13 mouse cellular contexts compared by ENCODE assay signal in the genomic region with DNA sequence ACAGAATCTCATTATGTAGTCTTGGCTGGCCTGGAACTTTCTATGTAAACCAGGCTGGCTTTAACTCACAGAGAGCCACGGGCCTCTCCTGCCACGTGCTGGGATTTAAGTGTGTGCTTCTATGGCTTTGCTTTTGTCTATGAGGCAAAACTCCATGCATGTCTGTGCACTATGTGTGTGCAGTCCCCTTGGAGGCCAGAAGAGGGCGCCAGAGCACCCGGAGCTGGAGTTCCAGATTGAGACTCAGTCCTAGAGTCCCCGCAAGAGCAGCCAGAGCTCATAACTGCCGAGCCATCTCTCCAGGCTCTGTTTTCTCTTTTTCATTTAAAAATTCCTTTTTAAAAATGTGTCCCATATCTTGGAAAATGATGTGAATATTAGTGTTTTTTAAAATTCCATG. TPM values are rescaled to one million over a fixed set of nuclear protein-coding genes. Genes with fewer than 3 reads are reported as not detected.
DNase-seq lines count a peak whose midpoint lies in the region; ATAC-seq and TF ChIP-seq lines count a peak whose summit lies in the region.
"Had no signal": no experiment of that assay in that cellular context is flagged by ENCODE, and none has a peak within 500 bp of the region (broad histone marks: within the 10 kb centered on the region; RNA-seq: fewer than 3 reads in every experiment).

No protein-coding gene starts in this region.

- TF ChIP-seq CTCF in kidney, postnatal 0 days (IDR thresholded peaks at IDR 0.05; ENCODE audit: low read depth) = peak; percentile 58

- H3K4me1 ChIP-seq in kidney, postnatal 0 days (replicated peaks; ENCODE audit: insufficient read depth, low read length) = 0 out of 2 replicates have a peak, but pooled peaks cover 9% of the 10 kb centered on the region
- peaks cover 33% of the 10 kb centered on the region for H3K4me1 ChIP-seq in heart, embryonic 12.5 days (replicated peaks)

- H3K27ac ChIP-seq in kidney, postnatal 0 days = no peak overlapping the region
- no peak overlapping the region for H3K27ac ChIP-seq in heart, embryonic 12.5 days (ENCODE audit: poor library complexity, severe bottlenecking)

- no peak for DNase-seq in kidney, postnatal 0 days (ENCODE audit: low spot score)
- DNase-seq in kidney, adult 11 months = no peak
- peak; percentile 56 for DNase-seq in thymus, postnatal 4 days
- no peak for DNase-seq in thymus, postnatal 0 days (ENCODE audit: low spot score)
- DNase-seq in ZHBTc4 (ENCODE audit: low read depth, low spot score) = peak; percentile 92
- peak; percentile 63 for DNase-seq in testis, postnatal 14 days (ENCODE audit: low spot score)
- DNase-seq in ovary, postnatal 14 days (ENCODE audit: low spot score) = no peak
- DNase-seq: cerebellum, adult 11 months; heart, postnatal 4 days; kidney, postnatal 25 days had no signal

- H3K27me3 ChIP-seq in kidney, postnatal 0 days (ENCODE audit: insufficient read depth, low read length) = no peaks in the 10 kb centered on the region
- H3K27me3 ChIP-seq in heart, embryonic 12.5 days (replicated peaks) = no peaks in the 10 kb centered on the region

- ATAC-seq in kidney, postnatal 0 days (replicated peaks; ENCODE audit: low FRiP score, low read depth) = no peak
- no peak for ATAC-seq in heart, embryonic 12.5 days (ENCODE audit: insufficient number of reproducible peaks, low FRiP score)

- H3K36me3 ChIP-seq in kidney, postnatal 0 days (ENCODE audit: insufficient read depth, low read length) = no peaks in the 10 kb centered on the region
- peaks cover 6% of the 10 kb centered on the region; the same call in 1 of the 2 replicates for H3K36me3 ChIP-seq in heart, embryonic 12.5 days

- no peak overlapping the region for H3K4me3 ChIP-seq in kidney, postnatal 0 days (replicated peaks; ENCODE audit: low read depth, low read length)
- no peak overlapping the region for H3K4me3 ChIP-seq in heart, embryonic 12.5 days
- H3K4me3 ChIP-seq: erythroblast, embryonic 14.5 days; myocyte had no signal

- WGBS in kidney, postnatal 0 days = 88% methylated on average over 6 of the region's 6 CpGs
- 73% methylated on average over 6 of the region's 6 CpGs for WGBS in heart, embryonic 12.5 days

- no peak overlapping the region for H3K4me2 ChIP-seq in kidney, postnatal 0 days (ENCODE audit: low read length)
- no peak overlapping the region for H3K4me2 ChIP-seq in heart, embryonic 12.5 days

- no peaks in the 10 kb centered on the region for H3K9me3 ChIP-seq in kidney, postnatal 0 days (replicated peaks; ENCODE audit: low read length)
- H3K9me3 ChIP-seq in heart, embryonic 12.5 days (replicated peaks) = peaks cover 6% of the 10 kb centered on the region

- no peak overlapping the region for H3K9ac ChIP-seq in kidney, postnatal 0 days (ENCODE audit: low read depth, low read length)
- H3K9ac ChIP-seq in heart, embryonic 12.5 days = no peak overlapping the region

RNA-seq across cellular contexts. Expression of a gene that starts 20.8 kb away (rescaled TPM):
- 4.1 and 4.2 TPM in 2 replicates for polyA plus RNA-seq in kidney, postnatal 0 days (2015; fragmentation: Nextera tagmentation; extraction: Ambion mirVana)
- 4.5 and 4.9 TPM in 2 replicates for polyA plus RNA-seq in thymus, postnatal 0 days (2015; fragmentation: Nextera tagmentation; extraction: Ambion mirVana)
- polyA plus RNA-seq in heart, embryonic 12.5 days (2016; fragmentation: Nextera tagmentation; extraction: Ambion mirVana) = 3.1 and 4.4 TPM in 2 replicates

RNA-seq across cellular contexts. Expression of a gene that starts 49.1 kb away (rescaled TPM):
- 6.3 and 6.7 TPM in 2 replicates for polyA plus RNA-seq in kidney, postnatal 0 days (2015; fragmentation: Nextera tagmentation; extraction: Ambion mirVana)
- polyA plus RNA-seq in thymus, postnatal 0 days (2015; fragmentation: Nextera tagmentation; extraction: Ambion mirVana) = 5.8 and 6.9 TPM in 2 replicates
- 4.3 and 5.8 TPM in 2 replicates for polyA plus RNA-seq in heart, embryonic 12.5 days (2016; fragmentation: Nextera tagmentation; extraction: Ambion mirVana)

RNA-seq across cellular contexts. Expression of a gene that starts 55.8 kb away (rescaled TPM):
- polyA plus RNA-seq in kidney, postnatal 0 days (2015; fragmentation: Nextera tagmentation; extraction: Ambion mirVana) = 286 and 315 TPM in 2 replicates
- polyA plus RNA-seq in thymus, postnatal 0 days (2015; fragmentation: Nextera tagmentation; extraction: Ambion mirVana) = 266 and 304 TPM in 2 replicates
- polyA plus RNA-seq in heart, embryonic 12.5 days (2016; fragmentation: Nextera tagmentation; extraction: Ambion mirVana) = 294 and 296 TPM in 2 replicates

Comparison
In these comparisons a context has a peak if more than half of its experiments do, and no peak if none do; other contexts are left out.
1. DNase-seq: peak in thymus, postnatal 4 days (single experiment), ZHBTc4 (single experiment) and testis, postnatal 14 days (single experiment); none in kidney, postnatal 0 days (single experiment), kidney, adult 11 months (single experiment), thymus, postnatal 0 days (single experiment) and ovary, postnatal 14 days (single experiment).